Mouse (Mus musculus): ENCODE data around the gene Scd1. TPM values are rescaled to one million over a fixed set of nuclear protein-coding genes. Genes with fewer than 3 reads are reported as not detected.

The Scd1 gene
- polyA plus RNA-seq, 1 experiment from 2014 or later, result 3.5 TPM

DNA sequence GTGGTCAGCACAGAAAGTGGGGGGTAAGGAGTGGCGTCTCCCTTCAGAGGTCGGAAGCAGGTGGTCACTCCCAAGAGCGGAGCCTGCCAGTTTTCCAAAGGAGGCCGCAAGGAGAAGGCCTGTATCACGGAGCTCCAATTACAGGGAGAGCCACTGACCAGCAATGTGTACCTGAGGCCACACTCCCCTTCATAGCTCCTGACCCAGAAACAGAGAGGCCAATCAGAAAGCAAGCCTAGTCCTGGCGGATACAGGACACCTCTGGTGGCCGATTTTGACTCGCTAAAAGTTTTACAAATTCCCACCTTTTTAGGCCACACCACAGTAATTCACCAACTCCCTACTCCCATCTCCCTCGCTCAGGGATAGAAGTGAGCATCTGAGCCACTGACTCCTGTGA lies 10.9 kb upstream of the Scd1 start:
- ATAC-seq, result no peak
- 63% methylated on average over 9 of the region's 9 CpGs for WGBS
- H3K4me2 ChIP-seq (replicated peaks), result no peak overlapping the region
- H3K4me3 ChIP-seq (replicated peaks), result no peak overlapping the region
- no peak overlapping the region for H3K27ac ChIP-seq
- no peak overlapping the region for H3K9ac ChIP-seq (replicated peaks)
- H3K36me3 ChIP-seq, result no peaks in the 10 kb centered on the region
- no peaks in the 10 kb centered on the region for H3K9me3 ChIP-seq
- H3K27me3 ChIP-seq, result no peaks in the 10 kb centered on the region; the same call in none of the 2 replicates
- H3K4me1 ChIP-seq (replicated peaks), result no peaks in the 10 kb centered on the region

DNA sequence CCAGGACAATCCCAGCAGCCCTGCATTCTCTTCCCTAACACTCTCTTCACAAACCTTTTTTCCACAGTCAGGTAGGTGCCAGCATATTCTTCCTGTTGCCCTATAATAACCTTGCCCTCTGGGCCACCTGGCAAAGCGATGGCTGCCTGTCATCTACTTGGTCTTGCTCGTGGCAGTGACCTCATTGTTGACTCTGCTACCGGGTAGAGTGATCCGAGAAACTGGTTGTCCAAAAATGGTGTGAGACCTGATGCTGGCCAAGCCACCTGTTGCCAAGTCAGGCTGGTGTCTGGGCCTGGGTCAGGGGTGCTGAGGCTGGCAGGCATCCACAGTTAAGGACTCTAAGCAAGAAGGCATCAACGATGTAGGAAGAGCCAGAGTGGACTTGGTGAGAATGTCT lies 10.4 kb upstream of the Scd1 start:
- no peaks in the 10 kb centered on the region for H3K9me3 ChIP-seq
- ATAC-seq, result no peak
- no peak overlapping the region for H3K4me2 ChIP-seq (replicated peaks)
- no peaks in the 10 kb centered on the region for H3K36me3 ChIP-seq
- H3K27me3 ChIP-seq, result no peaks in the 10 kb centered on the region; the same call in none of the 2 replicates
- no peak overlapping the region for H3K9ac ChIP-seq (replicated peaks)
- no peaks in the 10 kb centered on the region for H3K4me1 ChIP-seq (replicated peaks)
- H3K4me3 ChIP-seq (replicated peaks), result no peak overlapping the region
- no peak overlapping the region for H3K27ac ChIP-seq
- WGBS, result 87% methylated on average over 5 of the region's 5 CpGs

DNA sequence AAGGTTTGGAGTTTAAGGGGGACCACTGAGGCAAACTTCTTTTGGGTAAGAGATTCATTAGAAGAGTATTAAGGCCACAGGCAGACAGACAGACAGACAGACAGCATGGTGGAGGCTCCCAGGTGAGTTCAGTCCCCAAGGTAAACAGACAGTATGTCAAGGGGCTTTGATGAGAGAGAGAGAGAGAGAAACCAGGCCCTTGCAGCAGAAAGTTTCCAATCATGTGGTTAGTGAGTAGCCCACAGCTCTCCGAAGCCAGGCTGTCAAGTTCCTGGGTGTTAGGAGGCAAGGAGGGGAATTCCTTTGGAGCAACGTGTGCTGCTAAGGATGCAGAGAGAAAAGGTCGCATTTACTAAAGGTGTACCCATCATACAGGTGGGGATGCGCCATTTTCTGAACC lies 9.8 kb upstream of the Scd1 start:
- Histone ChIP-seq H3K9me3 (no peaks in the 10 kb centered on the region), H3K4me3 (replicated peaks) (no peak overlapping the region), H3K27me3 (no peaks in the 10 kb centered on the region; the same call in none of the 2 replicates), H3K9ac (replicated peaks) (no peak overlapping the region), H3K36me3 (no peaks in the 10 kb centered on the region), H3K4me2 (replicated peaks) (no peak overlapping the region), H3K27ac (no peak overlapping the region), H3K4me1 (replicated peaks) (no peaks in the 10 kb centered on the region)
- no peak for ATAC-seq
- WGBS, result 61% methylated on average over 4 of the region's 4 CpGs

- Histone ChIP-seq H3K4me2 (replicated peaks) (no peak overlapping the region), H3K9me3 (no peaks in the 10 kb centered on the region), H3K27me3 (no peaks in the 10 kb centered on the region; the same call in none of the 2 replicates), H3K9ac (replicated peaks) (no peak overlapping the region), H3K4me1 (replicated peaks) (no peaks in the 10 kb centered on the region), H3K36me3 (no peaks in the 10 kb centered on the region), H3K27ac (no peak overlapping the region), H3K4me3 (replicated peaks) (no peak overlapping the region)
- 85% methylated on average over 5 of the region's 5 CpGs for WGBS
- ATAC-seq, result no peak
These were observed 8.6 kb upstream of the Scd1 start for GRCm38 (mm10) chr19:44416240-44416639.

DNA sequence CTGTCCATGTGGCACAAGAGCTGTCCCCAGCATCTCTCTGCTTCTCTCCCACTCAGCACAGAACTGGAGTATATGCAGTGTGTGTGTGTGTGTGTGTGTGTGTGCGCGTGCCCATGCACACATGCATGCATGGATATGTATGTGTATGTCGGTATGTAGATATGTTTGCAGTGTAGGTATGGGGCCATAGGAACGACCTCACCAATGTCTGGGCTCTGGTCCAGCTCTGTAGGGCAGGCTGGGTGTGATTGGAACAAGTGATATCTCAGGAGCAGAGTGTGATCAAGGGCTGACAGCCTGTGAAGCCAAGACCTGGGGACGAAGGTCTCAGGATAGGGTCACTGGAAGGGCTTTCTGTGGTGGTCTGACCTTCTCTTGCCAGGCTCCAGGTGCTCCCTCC lies 7.8 kb upstream of the Scd1 start:
- Histone ChIP-seq H3K9me3 (no peaks in the 10 kb centered on the region), H3K27me3 (no peaks in the 10 kb centered on the region; the same call in none of the 2 replicates), H3K9ac (replicated peaks) (no peak overlapping the region), H3K4me2 (replicated peaks) (no peak overlapping the region), H3K27ac (no peak overlapping the region), H3K4me1 (replicated peaks) (no peaks in the 10 kb centered on the region), H3K4me3 (replicated peaks) (no peak overlapping the region), H3K36me3 (no peaks in the 10 kb centered on the region)
- ATAC-seq, result no peak
- WGBS, result 89% methylated on average over 5 of the region's 5 CpGs

DNA sequence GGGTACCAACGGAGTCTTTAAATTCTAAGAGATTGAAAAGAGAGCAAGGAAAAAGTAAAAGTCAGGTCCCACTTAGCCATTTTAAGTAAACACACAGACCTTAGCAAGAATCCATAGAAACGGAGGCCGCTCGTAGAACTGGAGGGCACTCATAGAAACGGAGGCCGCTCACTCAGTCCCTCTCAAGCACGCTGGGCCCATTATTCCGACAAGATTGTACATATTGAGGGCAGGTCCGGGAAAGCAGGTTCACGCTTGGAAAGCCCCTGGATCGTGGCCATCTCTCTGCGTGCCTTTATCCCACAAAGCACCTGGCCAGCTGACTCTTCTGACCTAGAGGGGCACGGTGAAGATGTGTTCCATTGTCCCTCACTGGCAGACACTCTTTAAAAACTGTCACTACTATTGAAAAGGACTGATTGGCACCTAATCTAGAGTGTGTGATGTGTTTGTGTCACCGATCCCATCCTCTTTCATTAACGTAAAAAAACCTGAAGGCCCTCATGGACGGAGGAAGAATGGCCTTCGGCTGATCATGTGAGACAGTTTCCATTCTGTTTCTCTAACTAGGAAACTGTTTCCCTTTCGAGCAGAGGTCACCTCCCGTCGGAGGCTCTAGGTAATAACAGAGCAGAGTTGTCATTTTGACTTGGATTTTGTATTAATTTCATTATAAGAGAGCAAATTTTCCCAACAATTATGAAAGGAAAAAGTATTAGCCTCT lies 2.8 kb upstream of the Scd1 start:
- Histone ChIP-seq H3K9me3 (no peaks in the 10 kb centered on the region), H3K27ac (no peak overlapping the region), H3K36me3 (no peaks in the 10 kb centered on the region), H3K4me2 (replicated peaks) (no peak overlapping the region), H3K4me3 (replicated peaks) (no peak overlapping the region), H3K27me3 (peaks cover 9% of the 10 kb centered on the region), H3K4me1 (replicated peaks) (peaks cover 26% of the 10 kb centered on the region), H3K9ac (replicated peaks) (no peak overlapping the region)
- 87% methylated on average over 20 of the region's 20 CpGs for WGBS
- no peak for ATAC-seq

DNA sequence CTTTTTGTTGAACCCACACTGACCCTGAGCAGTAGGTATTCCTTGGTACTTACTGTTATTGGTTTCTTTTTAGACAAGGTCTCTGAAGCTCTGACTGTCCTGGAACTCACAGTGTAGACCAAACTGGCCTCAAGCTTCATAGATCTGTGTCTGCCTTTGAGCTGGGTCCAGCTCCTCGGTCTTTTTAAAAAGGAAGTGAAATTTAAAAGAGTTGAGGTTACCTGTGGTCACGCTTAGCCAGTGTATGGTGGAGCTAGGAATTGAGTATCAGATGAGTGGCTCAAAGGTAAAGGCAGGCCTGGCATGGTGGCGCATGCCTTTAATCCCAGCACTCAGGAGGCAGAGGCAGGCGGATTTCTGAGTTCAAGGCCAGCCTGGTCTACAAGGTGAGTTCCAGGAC lies 916 bp upstream of the Scd1 start:
- Histone ChIP-seq H3K9me3 (no peaks in the 10 kb centered on the region), H3K36me3 (no peaks in the 10 kb centered on the region), H3K4me3 (replicated peaks) (peak overlapping the region; percentile 56), H3K9ac (replicated peaks) (peak overlapping the region; percentile 69), H3K27me3 (peaks cover 9% of the 10 kb centered on the region; the same call in 1 of the 2 replicates), H3K27ac (no peak overlapping the region), H3K4me2 (replicated peaks) (peak overlapping the region; percentile 93), H3K4me1 (replicated peaks) (peaks cover 28% of the 10 kb centered on the region)
- WGBS, result 69% methylated on average over 4 of the region's 4 CpGs
- no peak for ATAC-seq

DNA sequence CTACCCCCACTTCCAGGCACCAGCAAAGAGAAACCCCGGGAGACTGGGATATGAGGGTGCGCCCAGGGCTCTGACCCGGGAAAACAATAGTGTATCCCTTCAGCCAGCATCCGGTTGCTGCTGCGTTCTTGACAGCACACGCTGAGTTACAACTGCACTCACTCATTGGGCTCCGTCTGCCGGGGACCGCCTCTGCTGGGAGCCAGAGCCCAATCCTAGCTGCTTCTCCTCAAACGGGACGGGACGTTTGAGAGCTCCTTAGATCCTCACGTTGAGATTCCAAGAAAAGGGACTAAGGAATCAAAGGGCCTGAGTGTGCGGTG lies 505 bp upstream of the Scd1 start:
- Histone ChIP-seq H3K9me3 (no peaks in the 10 kb centered on the region), H3K9ac (replicated peaks) (peak overlapping the region; percentile 69), H3K27me3 (peaks cover 9% of the 10 kb centered on the region; the same call in 1 of the 2 replicates), H3K27ac (peak overlapping the region; percentile 74), H3K4me2 (replicated peaks) (peak overlapping the region; percentile 93), H3K4me3 (replicated peaks) (peak overlapping the region; percentile 56), H3K4me1 (replicated peaks) (peaks cover 28% of the 10 kb centered on the region), H3K36me3 (peaks cover under 1% of the 10 kb centered on the region; the same call in 1 of the 2 replicates)
- peak; percentile 77 for ATAC-seq
- under 1% methylated on average over 14 of the region's 14 CpGs for WGBS

- Histone ChIP-seq H3K9ac (replicated peaks) (no peak overlapping the region), H3K4me1 (replicated peaks) (peaks cover 26% of the 10 kb centered on the region), H3K27ac (no peak overlapping the region), H3K9me3 (no peaks in the 10 kb centered on the region), H3K36me3 (peaks cover 36% of the 10 kb centered on the region), H3K4me2 (replicated peaks) (no peak overlapping the region), H3K4me3 (replicated peaks) (no peak overlapping the region), H3K27me3 (peaks cover 9% of the 10 kb centered on the region; the same call in 1 of the 2 replicates)
- 89% methylated on average over 6 of the region's 6 CpGs for WGBS
- ATAC-seq, result no peak
These were observed 4.1 kb downstream of the Scd1 start for GRCm38 (mm10) chr19:44403546-44403945.

DNA sequence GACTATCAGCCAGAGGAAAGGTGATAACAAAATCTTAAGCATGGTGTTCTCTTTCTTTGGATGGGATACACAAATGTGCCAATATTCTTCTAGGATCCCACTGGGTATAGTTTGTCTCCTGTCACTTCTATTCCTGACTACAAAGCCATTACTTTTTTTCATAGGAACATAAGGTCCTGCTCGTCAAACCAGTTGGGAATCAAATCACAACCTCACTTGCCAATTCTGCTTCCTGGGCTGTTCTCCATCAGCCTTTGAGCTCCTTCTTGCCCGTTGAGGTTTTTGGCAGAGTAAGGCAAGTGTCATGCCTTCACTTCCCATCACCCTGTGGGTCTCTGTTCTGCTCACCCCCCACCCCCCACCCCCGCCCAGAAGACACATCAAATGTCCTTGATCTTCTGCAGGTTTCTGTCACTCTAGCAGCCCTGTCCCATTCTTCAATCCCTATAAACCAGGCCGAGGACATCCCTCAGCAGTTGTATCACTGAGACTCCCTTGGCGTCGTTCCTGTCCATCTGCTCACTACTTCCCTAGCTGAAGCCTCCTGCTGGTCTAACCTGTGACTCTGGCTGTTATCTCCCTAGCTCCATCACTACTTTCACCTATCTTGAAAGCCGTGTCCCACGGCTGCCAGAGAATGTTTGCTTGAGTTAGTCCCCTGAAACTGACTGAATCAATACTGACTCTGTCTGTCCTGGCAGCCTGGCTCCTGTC lies 7.0 kb downstream of the Scd1 start:
- H3K9ac ChIP-seq (replicated peaks), result no peak overlapping the region
- H3K9me3 ChIP-seq, result no peaks in the 10 kb centered on the region
- no peak for ATAC-seq
- H3K4me1 ChIP-seq (replicated peaks), result peaks cover 4% of the 10 kb centered on the region; the same call in 1 of the 2 replicates
- no peak overlapping the region for H3K4me3 ChIP-seq (replicated peaks)
- no peak overlapping the region for H3K27ac ChIP-seq
- WGBS, result 90% methylated on average over 8 of the region's 8 CpGs
- no peak overlapping the region for H3K4me2 ChIP-seq (replicated peaks)
- H3K27me3 ChIP-seq, result peaks cover 2% of the 10 kb centered on the region; the same call in 1 of the 2 replicates
- H3K36me3 ChIP-seq, result peaks cover 44% of the 10 kb centered on the region

DNA sequence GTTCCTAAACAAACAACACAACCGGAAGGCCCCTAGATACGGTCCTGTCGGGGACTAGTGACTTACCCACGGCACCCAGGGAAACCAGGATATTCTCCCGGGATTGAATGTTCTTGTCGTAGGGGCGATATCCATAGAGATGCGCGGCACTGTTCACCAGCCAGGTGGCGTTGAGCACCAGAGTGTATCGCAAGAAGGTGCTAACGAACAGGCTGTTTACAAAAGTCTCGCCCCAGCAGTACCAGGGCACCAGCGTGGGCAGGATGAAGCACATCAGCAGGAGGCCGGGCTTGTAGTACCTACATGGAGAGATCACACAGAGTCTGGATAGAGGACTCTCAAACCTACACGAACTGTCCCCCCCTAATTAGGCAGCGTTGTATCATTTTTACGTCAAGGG lies 7.6 kb downstream of the Scd1 start:
- no peak overlapping the region for H3K4me3 ChIP-seq (replicated peaks)
- H3K9me3 ChIP-seq, result no peaks in the 10 kb centered on the region
- H3K4me1 ChIP-seq (replicated peaks), result no peaks in the 10 kb centered on the region
- ATAC-seq, result no peak
- H3K36me3 ChIP-seq, result peaks cover 44% of the 10 kb centered on the region
- H3K9ac ChIP-seq (replicated peaks), result no peak overlapping the region
- 96% methylated on average over 18 of the region's 18 CpGs for WGBS
- H3K27ac ChIP-seq, result no peak overlapping the region
- no peak overlapping the region for H3K4me2 ChIP-seq (replicated peaks)
- no peaks in the 10 kb centered on the region for H3K27me3 ChIP-seq

DNA sequence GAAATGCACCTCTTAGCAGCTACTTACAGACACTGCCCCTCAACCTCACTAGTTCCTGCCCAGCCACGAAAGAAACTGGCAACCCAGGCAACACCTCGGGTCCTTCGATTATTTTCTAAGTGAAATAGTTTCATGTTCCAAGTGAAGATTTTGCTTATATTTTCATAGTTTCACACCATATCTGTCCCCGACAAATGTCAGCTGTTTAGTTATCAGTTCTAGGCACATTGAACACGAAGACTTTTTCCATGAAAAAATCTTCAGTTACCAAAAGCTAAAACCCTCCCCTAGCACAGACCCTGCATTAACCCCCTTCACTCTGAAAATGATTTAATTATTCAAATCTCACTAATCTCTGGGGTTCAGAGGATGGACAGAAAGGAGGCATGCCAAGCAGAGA lies 10.9 kb downstream of the Scd1 start:
- Histone ChIP-seq H3K36me3 (peaks cover 35% of the 10 kb centered on the region), H3K4me2 (replicated peaks) (no peak overlapping the region), H3K9me3 (no peaks in the 10 kb centered on the region), H3K9ac (replicated peaks) (no peak overlapping the region), H3K4me1 (replicated peaks) (no peaks in the 10 kb centered on the region), H3K27ac (no peak overlapping the region), H3K4me3 (replicated peaks) (no peak overlapping the region), H3K27me3 (no peaks in the 10 kb centered on the region)
- WGBS, result 87% methylated on average over 5 of the region's 5 CpGs
- ATAC-seq, result no peak
